Mouse (Mus musculus) midbrain, embryonic 14.5 days (tissue): ENCODE measurements around the gene Uox. TPM values are rescaled to one million over a fixed set of nuclear protein-coding genes. Genes with fewer than 3 reads are reported as not detected.

Source experiments
- ATAC-seq: fragments of 200-750 bp; cut with Nextera tagmentation; 2 replicates; pipeline ENCODE4 v1.8.0; 2017; ENCODE audit warnings: moderate number of reproducible peaks, moderate library complexity; ENCODE audit not compliant: low FRiP score, low TSS enrichment
- DNase-seq: peaks from one replicate; pipeline ENCODE4 v3.0.0-alpha.2; 2015
- H3K27ac ChIP-seq: fragments of 300-500 bp; sonication (generic); replicated peaks from 2 replicates; pipeline ENCODE4 v1.5.1; 2014; ENCODE audit warnings: mild to moderate bottlenecking, low read depth, low read length, moderate library complexity
- H3K27me3 ChIP-seq: fragments of 300-500 bp; sonication (generic); 2 replicates; pipeline ENCODE4 v1.6.1; 2014; ENCODE audit warnings: low read length, control low read depth, mixed read lengths; ENCODE audit not compliant: control insufficient read depth, insufficient read depth
- H3K36me3 ChIP-seq: fragments of 300-500 bp; sonication (generic); 2 replicates; pipeline ENCODE4 v1.6.1; 2014; ENCODE audit warnings: low read length, control low read depth; ENCODE audit not compliant: control insufficient read depth, insufficient read depth
- H3K4me1 ChIP-seq: fragments of 300-500 bp; sonication (generic); 2 replicates; pipeline ENCODE4 v1.6.1; 2014; ENCODE audit warnings: mild to moderate bottlenecking, antibody characterized with exemption, low read length, control low read depth; ENCODE audit not compliant: control insufficient read depth, insufficient read depth
- H3K4me2 ChIP-seq: fragments of 300-500 bp; sonication (generic); 2 replicates; pipeline ENCODE4 v1.6.1; 2014; ENCODE audit warnings: mild to moderate bottlenecking, low read length, moderate library complexity
- H3K4me3 ChIP-seq: fragments of 300-500 bp; sonication (generic); replicated peaks from 2 replicates; pipeline ENCODE4 v1.5.1; 2014; ENCODE audit warnings: low read depth, low read length
- H3K9ac ChIP-seq: fragments of 300-500 bp; sonication (generic); replicated peaks from 2 replicates; pipeline ENCODE4 v1.6.1; 2014; ENCODE audit warnings: mild to moderate bottlenecking, low read length, moderate library complexity
- H3K9me3 ChIP-seq: fragments of 300-500 bp; sonication (generic); 2 replicates; pipeline ENCODE4 v1.6.1; 2016; ENCODE audit warnings: low read length, control low read depth, mixed read lengths; ENCODE audit not compliant: control insufficient read depth
- WGBS: fragments of 180-500 bp; shearing (Covaris S2); extraction: QIAGEN DNeasy Blood & Tissue Kit; methylation state at CpG from one replicate; pipeline ENCODE4 v1.1.7; 2014; 5-methylcytosine and 5-hydroxymethylcytosine counted together
- polyA plus RNA-seq: library from polyadenylated mRNA; unstranded; fragments of >200 nt; fragmentation: Nextera tagmentation; extraction: Ambion mirVana; gene quantifications from 2 replicates; pipeline ENCODE4 v1.2.1, GENCODE M21; 2014

Uox gene
- polyA plus RNA-seq, 1 experiment from 2014 or later = not detected

DNA sequence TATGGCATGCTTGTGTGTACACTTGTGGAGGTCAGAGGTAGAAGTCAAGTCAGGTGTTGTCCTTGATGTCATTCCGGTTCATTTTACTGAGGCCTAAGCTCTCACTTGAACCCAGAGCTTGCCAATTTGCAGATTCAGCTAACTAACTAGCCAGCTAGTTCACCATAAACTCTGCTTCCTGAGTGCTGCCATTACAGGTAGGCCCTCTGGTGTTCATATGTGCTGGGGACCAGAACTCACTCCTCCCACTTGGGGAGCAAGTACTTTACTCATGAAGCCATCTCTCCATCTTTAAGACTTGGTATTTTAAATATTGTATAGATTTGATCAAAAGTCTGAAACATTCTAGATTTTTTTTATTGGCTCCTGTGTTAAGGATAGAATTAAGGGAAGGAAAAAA lies 13.7 kb upstream of the Uox start:
- 80% methylated on average over 1 of the region's 1 CpGs for WGBS
- Histone ChIP-seq H3K4me1 (no peaks in the 10 kb centered on the region), H3K4me2 (no peak overlapping the region), H3K27me3 (no peaks in the 10 kb centered on the region), H3K36me3 (no peaks in the 10 kb centered on the region), H3K27ac (no peak overlapping the region), H3K4me3 (no peak overlapping the region), H3K9ac (no peak overlapping the region), H3K9me3 (no peaks in the 10 kb centered on the region)
- ATAC-seq (no peak), DNase-seq (no peak)

DNA sequence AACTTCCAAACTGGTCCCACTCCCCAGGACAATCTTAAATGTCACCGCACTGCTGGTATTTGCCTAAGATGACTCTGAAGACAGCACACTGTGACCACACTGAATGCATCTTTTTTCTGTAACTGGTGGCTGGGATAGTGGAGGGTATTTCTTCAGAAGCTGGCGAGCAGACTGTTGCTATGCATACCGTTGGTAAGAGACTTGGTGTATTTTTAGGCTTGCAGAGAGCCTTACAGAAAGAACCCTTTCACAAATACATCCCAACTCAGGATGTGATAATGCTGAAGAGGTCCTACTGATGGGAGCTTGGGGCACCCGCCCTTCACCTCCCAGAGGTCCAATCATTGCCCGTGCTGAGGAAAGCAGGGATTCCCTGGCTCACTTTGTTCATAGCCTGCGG lies 12.7 kb upstream of the Uox start:
- no peak for DNase-seq

DNA sequence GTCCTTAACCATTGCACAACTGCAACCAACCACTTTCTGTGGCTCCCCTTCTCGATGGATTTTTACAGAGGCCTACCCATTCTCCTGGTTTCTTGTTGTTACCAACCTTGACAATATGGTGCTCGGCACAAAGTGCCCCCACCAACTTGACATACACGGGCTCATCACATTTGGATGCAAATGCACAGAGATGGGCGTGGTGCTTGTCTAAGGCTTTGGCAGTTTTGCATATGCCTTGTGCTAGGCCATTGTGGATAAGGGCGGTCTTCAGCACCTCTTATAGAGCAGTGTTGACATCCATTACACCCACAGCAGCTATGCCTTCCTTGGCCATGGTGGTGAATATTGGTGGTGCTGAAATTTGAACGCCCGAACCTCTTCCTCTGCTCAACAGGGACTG lies 7.3 kb upstream of the Uox start:
- Histone ChIP-seq H3K27ac (no peak overlapping the region), H3K9ac (no peak overlapping the region), H3K36me3 (no peaks in the 10 kb centered on the region), H3K4me1 (no peaks in the 10 kb centered on the region), H3K27me3 (no peaks in the 10 kb centered on the region), H3K4me2 (no peak overlapping the region), H3K9me3 (no peaks in the 10 kb centered on the region), H3K4me3 (no peak overlapping the region)
- DNase-seq (no peak), ATAC-seq (no peak)
- 93% methylated on average over 7 of the region's 7 CpGs for WGBS

More for the DNA sequence above, 12.7 kb upstream of the Uox start:
- no peaks in the 10 kb centered on the region for H3K36me3 ChIP-seq
- WGBS = 88% methylated on average over 6 of the region's 6 CpGs
- H3K27me3 ChIP-seq = no peaks in the 10 kb centered on the region
- H3K4me1 ChIP-seq = no peaks in the 10 kb centered on the region
- H3K4me3 ChIP-seq = no peak overlapping the region
- no peaks in the 10 kb centered on the region for H3K9me3 ChIP-seq
- H3K4me2 ChIP-seq = no peak overlapping the region
- no peak overlapping the region for H3K27ac ChIP-seq
- ATAC-seq = no peak
- no peak overlapping the region for H3K9ac ChIP-seq

DNA sequence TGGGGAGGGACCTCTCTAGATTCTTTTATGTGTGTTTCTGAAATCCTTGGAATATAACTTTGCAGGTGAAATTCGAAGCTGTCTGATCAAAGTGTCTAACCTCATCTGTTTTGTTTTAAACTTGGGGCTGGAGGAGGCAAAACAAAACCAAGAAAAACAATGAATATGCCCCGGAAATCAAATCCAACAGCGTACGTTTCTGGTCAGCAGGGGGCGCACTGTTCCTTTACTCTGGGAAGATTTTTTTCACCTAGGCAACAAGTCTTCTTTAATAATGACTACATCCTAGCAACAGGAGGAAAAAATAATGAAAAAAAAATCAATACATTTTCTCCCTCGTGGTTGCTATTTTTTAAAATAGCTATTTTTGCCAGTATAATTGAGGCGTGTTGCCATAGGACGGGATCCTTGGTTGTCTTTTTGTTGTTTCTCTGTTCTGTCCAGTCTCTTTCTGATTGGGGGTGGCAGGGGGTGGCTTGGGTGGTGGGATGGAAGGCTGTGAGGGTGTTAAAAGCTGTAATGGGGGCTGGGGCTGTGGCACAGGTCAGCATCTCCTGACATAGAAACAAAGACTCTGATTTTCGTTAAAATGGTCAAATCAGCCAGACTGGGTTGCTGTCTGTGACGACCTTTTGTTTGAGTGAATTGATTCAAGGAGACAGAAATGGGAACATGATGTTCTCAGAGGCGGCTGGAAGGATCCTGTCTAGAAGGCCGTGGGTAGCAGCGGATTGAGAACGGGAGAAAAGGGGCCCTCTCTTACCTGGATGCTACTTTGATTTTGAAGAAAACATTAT lies 5.8 kb upstream of the Uox start:
- Histone ChIP-seq H3K36me3 (no peaks in the 10 kb centered on the region), H3K27me3 (no peaks in the 10 kb centered on the region), H3K9me3 (no peaks in the 10 kb centered on the region), H3K4me1 (no peaks in the 10 kb centered on the region), H3K4me3 (no peak overlapping the region), H3K9ac (no peak overlapping the region), H3K4me2 (peak overlapping the region; percentile 23; the same call in 1 of the 2 replicates), H3K27ac (peak overlapping the region; percentile 43; the same call in 1 of the 2 replicates)
- peak; percentile 93 for DNase-seq
- no peak; the same call in 1 of the 2 replicates for ATAC-seq
- WGBS = 19% methylated on average over 14 of the region's 14 CpGs

DNA sequence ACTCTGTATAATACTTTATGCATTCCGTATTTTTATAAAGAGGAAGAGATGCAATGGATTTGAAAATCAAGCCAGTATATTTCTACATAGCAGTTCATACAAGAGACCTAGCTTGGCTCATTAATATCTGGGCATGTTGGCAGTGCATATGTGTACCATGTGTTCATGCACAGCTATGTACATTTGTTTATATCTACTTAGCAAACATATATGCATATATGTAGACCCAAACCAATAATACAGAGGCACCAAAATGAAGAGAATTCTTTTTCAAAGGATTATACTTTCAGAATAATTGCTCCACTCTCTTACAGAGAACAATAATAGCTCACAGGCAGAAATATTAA lies 5.2 kb upstream of the Uox start:
- Histone ChIP-seq H3K9ac (no peak overlapping the region), H3K27ac (no peak overlapping the region), H3K27me3 (no peaks in the 10 kb centered on the region), H3K4me2 (no peak overlapping the region), H3K36me3 (no peaks in the 10 kb centered on the region), H3K9me3 (no peaks in the 10 kb centered on the region), H3K4me3 (no peak overlapping the region), H3K4me1 (no peaks in the 10 kb centered on the region)
- WGBS = 95% methylated on average over 1 of the region's 1 CpGs
- DNase-seq (no peak), ATAC-seq (no peak)

DNA sequence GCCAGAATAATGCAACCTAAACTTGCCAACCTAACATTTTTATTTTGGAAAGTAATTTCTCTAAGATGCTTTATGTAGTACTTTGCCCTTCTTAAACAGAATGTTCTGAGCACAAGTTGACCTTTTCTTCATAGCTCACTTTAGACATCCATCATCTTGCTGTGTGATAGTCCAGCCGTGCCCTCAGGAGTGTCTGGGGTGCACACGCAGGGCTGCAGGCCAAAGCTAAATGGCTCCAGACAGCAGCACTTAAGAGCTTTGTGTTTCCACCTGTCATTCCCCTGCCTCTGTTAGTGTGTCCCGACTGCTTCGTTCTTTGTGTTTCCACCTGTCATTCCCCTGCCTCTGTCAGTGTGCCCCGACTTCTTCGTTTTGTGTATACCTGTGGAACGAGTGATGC lies 2.9 kb upstream of the Uox start:
- DNase-seq (no peak), ATAC-seq (no peak)
- Histone ChIP-seq H3K36me3 (no peaks in the 10 kb centered on the region), H3K27ac (no peak overlapping the region), H3K27me3 (no peaks in the 10 kb centered on the region), H3K4me2 (no peak overlapping the region), H3K9me3 (no peaks in the 10 kb centered on the region), H3K9ac (no peak overlapping the region), H3K4me1 (no peaks in the 10 kb centered on the region), H3K4me3 (no peak overlapping the region)
- WGBS = 89% methylated on average over 7 of the region's 7 CpGs

DNA sequence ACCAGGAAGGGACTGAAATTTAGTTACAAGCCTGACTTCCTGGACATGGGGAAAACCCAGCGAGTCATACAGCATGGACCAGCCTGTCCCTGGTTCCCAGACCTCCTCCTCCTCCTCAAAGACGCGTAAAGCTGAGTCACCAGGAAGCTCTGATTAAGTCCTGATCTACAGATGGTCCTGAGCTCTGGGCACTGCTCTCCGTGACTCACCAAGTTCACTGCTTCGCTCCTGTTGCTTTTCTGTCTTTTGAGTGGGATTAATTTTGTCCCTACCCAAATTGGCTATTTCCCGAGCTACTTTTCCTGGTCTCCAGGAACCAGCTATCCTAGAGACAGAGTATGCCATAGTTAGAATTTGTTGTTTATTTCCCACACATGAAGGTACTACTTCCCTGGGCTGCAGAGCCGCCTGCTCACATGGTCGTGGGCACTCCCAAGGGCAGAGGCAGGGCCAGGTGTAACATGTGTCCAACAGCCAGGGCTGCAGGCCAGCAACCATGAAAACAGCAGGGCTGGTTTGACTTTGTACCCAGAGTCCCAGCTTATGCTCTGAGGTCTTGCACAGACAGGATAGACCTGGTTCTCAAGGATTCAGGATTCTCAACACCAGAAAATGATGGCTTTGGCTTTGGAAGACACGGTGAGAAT lies 2.2 kb upstream of the Uox start:
- Histone ChIP-seq H3K4me1 (no peaks in the 10 kb centered on the region), H3K27ac (no peak overlapping the region), H3K9me3 (no peaks in the 10 kb centered on the region), H3K4me2 (no peak overlapping the region), H3K36me3 (no peaks in the 10 kb centered on the region), H3K4me3 (no peak overlapping the region), H3K27me3 (no peaks in the 10 kb centered on the region), H3K9ac (no peak overlapping the region)
- WGBS = 85% methylated on average over 9 of the region's 9 CpGs
- no peak for DNase-seq
- ATAC-seq = no peak

DNA sequence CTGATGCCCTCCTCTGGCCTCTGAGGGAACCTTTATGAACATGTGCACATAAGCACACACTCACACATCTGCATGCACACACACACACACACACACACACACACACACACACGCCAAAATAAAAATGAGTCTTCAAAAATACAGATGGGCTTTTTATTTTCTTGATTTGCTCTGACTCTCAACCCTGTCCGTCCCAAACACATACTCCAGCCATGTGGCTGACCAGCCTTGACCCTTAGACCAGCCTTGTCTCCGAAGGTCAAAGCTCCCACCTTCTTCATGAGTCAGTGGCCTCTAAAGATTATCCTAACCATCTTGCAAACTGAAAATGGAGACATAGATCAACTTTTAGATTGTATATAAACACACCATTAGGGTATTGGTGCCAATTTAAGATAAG lies 632 bp upstream of the Uox start:
- Histone ChIP-seq H3K36me3 (no peaks in the 10 kb centered on the region), H3K9me3 (no peaks in the 10 kb centered on the region), H3K27ac (no peak overlapping the region), H3K4me3 (no peak overlapping the region), H3K9ac (no peak overlapping the region), H3K4me1 (no peaks in the 10 kb centered on the region), H3K4me2 (no peak overlapping the region), H3K27me3 (no peaks in the 10 kb centered on the region)
- ATAC-seq = no peak
- no peak for DNase-seq
- whole genome bisulfite sequencing = 90% methylated on average over 3 of the region's 3 CpGs

DNA sequence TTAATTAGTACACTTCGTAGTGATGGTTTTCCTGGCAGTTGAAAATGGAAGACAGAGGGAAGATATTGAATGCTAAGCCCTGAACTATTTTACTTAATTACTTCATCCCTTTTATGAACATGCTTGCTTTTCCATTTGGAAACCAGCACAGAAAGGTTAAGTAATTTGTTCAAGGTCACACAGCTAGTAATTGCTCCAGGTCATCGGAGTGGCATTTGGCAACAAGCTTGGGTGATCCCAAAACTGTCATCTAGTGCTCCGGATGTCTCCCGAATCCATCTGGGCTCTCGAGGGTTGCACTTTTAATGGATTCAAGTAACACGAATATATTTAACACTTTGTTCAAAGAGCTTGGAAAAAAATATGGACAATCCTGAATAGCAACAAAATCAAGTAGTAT lies 713 bp downstream of the Uox start:
- no peak overlapping the region for H3K27ac ChIP-seq
- no peaks in the 10 kb centered on the region for H3K36me3 ChIP-seq
- DNase-seq = no peak
- no peaks in the 10 kb centered on the region for H3K27me3 ChIP-seq
- H3K4me3 ChIP-seq = no peak overlapping the region
- no peak overlapping the region for H3K4me2 ChIP-seq
- 86% methylated on average over 6 of the region's 6 CpGs for WGBS
- H3K9me3 ChIP-seq = no peaks in the 10 kb centered on the region
- H3K9ac ChIP-seq = no peak overlapping the region
- H3K4me1 ChIP-seq = no peaks in the 10 kb centered on the region
- no peak for ATAC-seq
